Mouse (Mus musculus): Measurements from ENCODE around the gene Olfr1291-ps1. TPM values are rescaled to one million over a fixed set of nuclear protein-coding genes. Genes with fewer than 3 reads are reported as not detected.

The Olfr1291-ps1 gene
- not detected for polyA plus RNA-seq (2015; fragmentation: Illumina TruSeq; extraction: RNeasy Lipid Tissue Mini Kit (QIAGEN cat#74804); ENCODE audit: low read depth, low replicate concordance)

DNA sequence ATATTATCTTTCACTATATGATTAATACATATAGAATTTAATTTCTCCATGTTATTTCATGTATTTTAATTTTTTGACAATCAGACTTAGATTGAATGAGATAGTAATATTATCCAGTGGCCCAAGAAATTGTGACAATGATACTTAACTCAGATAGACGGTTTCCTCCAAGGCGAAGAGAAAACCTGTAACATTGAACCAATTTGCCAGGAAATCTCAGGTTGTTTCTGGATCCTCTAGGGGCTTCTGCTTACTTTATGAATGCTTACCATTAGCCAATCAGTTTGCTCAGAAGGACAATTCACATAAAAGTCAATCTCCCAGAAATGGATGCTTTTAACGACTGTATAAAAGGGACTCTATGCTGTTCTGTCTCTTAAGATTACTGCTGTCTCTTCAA lies at the start of gene Olfr1291-ps1:
Gene Olfr1291-ps1, plus strand, starts transcription at position 301 of the 400 bp plus-strand sequence.

DNA sequence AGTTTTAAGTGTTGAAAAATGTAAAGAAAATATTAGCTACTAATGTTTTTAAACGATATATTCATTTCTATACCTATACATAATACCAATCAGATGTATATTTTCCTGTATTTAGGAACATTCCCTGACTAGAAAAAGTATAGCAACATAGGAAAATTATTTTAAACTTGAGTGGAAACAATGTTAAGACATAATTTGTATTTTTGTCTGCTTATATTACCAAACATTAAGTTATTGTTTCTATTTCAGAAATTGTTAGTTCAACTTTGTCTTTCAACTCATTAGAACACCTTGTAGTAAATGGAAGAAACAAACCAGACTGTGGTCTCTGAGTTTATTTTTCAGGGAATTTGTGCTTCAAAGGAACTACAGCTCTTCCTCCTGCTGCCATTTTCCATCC lies 48.1 kb upstream of the Olfr1291-ps1 start, which contains the start of gene Olfr1287:
Gene Olfr1287, plus strand, starts transcription at position 301 of the 400 bp plus-strand sequence.

GRCm38 (mm10) chr2:111473801-111474200 lies 23.2 kb upstream of the Olfr1291-ps1 start, which contains the start of gene Olfr1288:
Olfr1288 (plus strand) TSS chr2:111474101.

GRCm38 (mm10) chr2:111480519-111480918 lies 16.5 kb upstream of the Olfr1291-ps1 start, which contains the start of gene Olfr1289:
Olfr1289 (plus strand) TSS chr2:111480819.

GRCm38 (mm10) chr2:111493729-111494128 lies 3.3 kb upstream of the Olfr1291-ps1 start, which contains the start of gene Olfr1290:
Olfr1290 (minus strand) TSS chr2:111493829.

DNA sequence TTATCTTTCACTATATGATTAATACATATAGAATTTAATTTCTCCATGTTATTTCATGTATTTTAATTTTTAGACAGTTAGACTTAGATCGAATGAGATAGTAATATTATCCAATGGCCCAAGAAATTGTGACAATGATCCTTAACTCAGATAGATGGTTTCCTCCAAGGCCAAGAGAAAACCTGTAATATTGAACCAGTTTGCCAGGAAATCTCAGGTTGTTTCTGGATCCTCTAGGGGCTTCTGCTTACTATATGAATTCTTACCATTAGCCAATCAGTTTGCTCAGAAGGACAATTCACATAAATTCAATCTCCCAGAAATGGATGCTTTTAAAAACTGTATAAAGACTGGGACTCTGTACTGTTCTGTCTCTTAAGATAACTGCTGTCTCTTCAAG lies 27.9 kb downstream of the Olfr1291-ps1 start, which contains the start of gene Olfr1293-ps:
Gene Olfr1293-ps, plus strand, starts transcription at position 301 of the 400 bp plus-strand sequence.

DNA sequence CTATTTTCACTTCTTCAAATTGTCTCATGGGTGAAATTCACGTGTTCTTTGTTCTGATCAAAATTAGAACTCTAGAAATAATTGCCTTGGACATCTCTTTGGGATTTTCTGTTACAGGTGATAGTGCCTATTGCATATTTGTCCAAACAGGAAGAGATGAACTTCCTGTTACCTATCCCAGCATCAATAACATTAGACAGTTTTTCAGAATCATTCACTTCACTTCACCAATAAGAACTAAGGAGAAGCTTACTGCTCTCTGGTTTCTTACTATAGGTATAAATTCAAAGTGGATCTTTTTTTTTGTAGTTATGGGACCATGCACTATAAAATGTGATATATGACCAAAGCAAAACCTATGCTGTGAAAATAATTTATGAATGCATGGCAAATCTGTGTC lies 43.2 kb downstream of the Olfr1291-ps1 start, which contains the start of gene Olfr1294:
Gene Olfr1294, minus strand, starts transcription at position 101 of the 400 bp plus-strand sequence.

Other genes starting within 250 kb of the Olfr1291-ps1 start
- not detected for gene Olfr1276, start 242.7 kb upstream of the Olfr1291-ps1 start, polyA plus RNA-seq (2015; fragmentation: Illumina TruSeq; extraction: RNeasy Lipid Tissue Mini Kit (QIAGEN cat#74804); ENCODE audit: low read depth, low replicate concordance)
- not detected for gene Olfr1277, start 223.1 kb upstream of the Olfr1291-ps1 start, polyA plus RNA-seq (2015; fragmentation: Illumina TruSeq; extraction: RNeasy Lipid Tissue Mini Kit (QIAGEN cat#74804); ENCODE audit: low read depth, low replicate concordance)
- gene Olfr1278, start 207.0 kb upstream of the Olfr1291-ps1 start, polyA plus RNA-seq (2015; fragmentation: Illumina TruSeq; extraction: RNeasy Lipid Tissue Mini Kit (QIAGEN cat#74804); ENCODE audit: low read depth, low replicate concordance), result not detected
- not detected for gene Olfr1279, start 196.5 kb upstream of the Olfr1291-ps1 start, polyA plus RNA-seq (2015; fragmentation: Illumina TruSeq; extraction: RNeasy Lipid Tissue Mini Kit (QIAGEN cat#74804); ENCODE audit: low read depth, low replicate concordance)
- gene Olfr1280, start 183.2 kb upstream of the Olfr1291-ps1 start, polyA plus RNA-seq (2015; fragmentation: Illumina TruSeq; extraction: RNeasy Lipid Tissue Mini Kit (QIAGEN cat#74804); ENCODE audit: low read depth, low replicate concordance), result not detected
- gene Olfr1281, start 170.7 kb upstream of the Olfr1291-ps1 start, polyA plus RNA-seq (2015; fragmentation: Illumina TruSeq; extraction: RNeasy Lipid Tissue Mini Kit (QIAGEN cat#74804); ENCODE audit: low read depth, low replicate concordance), result not detected
- gene Olfr1282, start 161.1 kb upstream of the Olfr1291-ps1 start, polyA plus RNA-seq (2015; fragmentation: Illumina TruSeq; extraction: RNeasy Lipid Tissue Mini Kit (QIAGEN cat#74804); ENCODE audit: low read depth, low replicate concordance), result not detected
- gene Olfr1283, start 130.4 kb upstream of the Olfr1291-ps1 start, polyA plus RNA-seq (2015; fragmentation: Illumina TruSeq; extraction: RNeasy Lipid Tissue Mini Kit (QIAGEN cat#74804); ENCODE audit: low read depth, low replicate concordance), result not detected
- not detected for gene Olfr1284, start 121.7 kb upstream of the Olfr1291-ps1 start, polyA plus RNA-seq (2015; fragmentation: Illumina TruSeq; extraction: RNeasy Lipid Tissue Mini Kit (QIAGEN cat#74804); ENCODE audit: low read depth, low replicate concordance)
- not detected for gene Olfr1286, start 74.1 kb upstream of the Olfr1291-ps1 start, polyA plus RNA-seq (2015; fragmentation: Illumina TruSeq; extraction: RNeasy Lipid Tissue Mini Kit (QIAGEN cat#74804); ENCODE audit: low read depth, low replicate concordance)
- gene Olfr1287, start 48.0 kb upstream of the Olfr1291-ps1 start, polyA plus RNA-seq (2015; fragmentation: Illumina TruSeq; extraction: RNeasy Lipid Tissue Mini Kit (QIAGEN cat#74804); ENCODE audit: low read depth, low replicate concordance), result not detected
- gene Olfr1288, start 23.1 kb upstream of the Olfr1291-ps1 start, polyA plus RNA-seq (2015; fragmentation: Illumina TruSeq; extraction: RNeasy Lipid Tissue Mini Kit (QIAGEN cat#74804); ENCODE audit: low read depth, low replicate concordance), result not detected
- gene Olfr1289, start 16.4 kb upstream of the Olfr1291-ps1 start, polyA plus RNA-seq (2015; fragmentation: Illumina TruSeq; extraction: RNeasy Lipid Tissue Mini Kit (QIAGEN cat#74804); ENCODE audit: low read depth, low replicate concordance), result not detected
- not detected for gene Olfr1290, start 3.4 kb upstream of the Olfr1291-ps1 start, polyA plus RNA-seq (2015; fragmentation: Illumina TruSeq; extraction: RNeasy Lipid Tissue Mini Kit (QIAGEN cat#74804); ENCODE audit: low read depth, low replicate concordance)
- gene Olfr1293-ps, start 28.0 kb downstream of the Olfr1291-ps1 start, polyA plus RNA-seq (2015; fragmentation: Illumina TruSeq; extraction: RNeasy Lipid Tissue Mini Kit (QIAGEN cat#74804); ENCODE audit: low read depth, low replicate concordance), result not detected
- not detected for gene Olfr1294, start 43.1 kb downstream of the Olfr1291-ps1 start, polyA plus RNA-seq (2015; fragmentation: Illumina TruSeq; extraction: RNeasy Lipid Tissue Mini Kit (QIAGEN cat#74804); ENCODE audit: low read depth, low replicate concordance)
- not detected for gene Olfr1295, start 72.5 kb downstream of the Olfr1291-ps1 start, polyA plus RNA-seq (2015; fragmentation: Illumina TruSeq; extraction: RNeasy Lipid Tissue Mini Kit (QIAGEN cat#74804); ENCODE audit: low read depth, low replicate concordance)
- not detected for gene Olfr1297, start 129.3 kb downstream of the Olfr1291-ps1 start, polyA plus RNA-seq (2015; fragmentation: Illumina TruSeq; extraction: RNeasy Lipid Tissue Mini Kit (QIAGEN cat#74804); ENCODE audit: low read depth, low replicate concordance)
- gene Olfr1298, start 152.0 kb downstream of the Olfr1291-ps1 start, polyA plus RNA-seq (2015; fragmentation: Illumina TruSeq; extraction: RNeasy Lipid Tissue Mini Kit (QIAGEN cat#74804); ENCODE audit: low read depth, low replicate concordance), result not detected
- gene Olfr1299, start 164.2 kb downstream of the Olfr1291-ps1 start, polyA plus RNA-seq (2015; fragmentation: Illumina TruSeq; extraction: RNeasy Lipid Tissue Mini Kit (QIAGEN cat#74804); ENCODE audit: low read depth, low replicate concordance), result not detected